ENCODE assay signal across 19 mouse cellular contexts in genomic region chr14:12592472-12593075, GRCm38 (mm10).
A peak's percentile ranks its signal among the peaks of the same experiment; 100 is the strongest.
DNase-seq lines count a peak whose midpoint lies in the region; ATAC-seq and TF ChIP-seq lines count a peak whose summit lies in the region.
"Had no signal": no experiment of that assay in that cellular context is flagged by ENCODE, and none has a peak within 500 bp of the region (broad histone marks: within the 10 kb centered on the region; RNA-seq: fewer than 3 reads in every experiment).

No protein-coding gene starts in this region.

- H3K36me3 ChIP-seq in hindbrain, postnatal 0 days (ENCODE audit: insufficient read depth, low read length), result no peaks in the 10 kb centered on the region
- H3K36me3 ChIP-seq in kidney, embryonic 16.5 days (ENCODE audit: insufficient read depth, low read length), result no peaks in the 10 kb centered on the region
- H3K36me3 ChIP-seq: embryonic facial prominence, embryonic 10.5 days; limb, embryonic 10.5 days; liver, embryonic 13.5 days had no signal

- no peak overlapping the region for H3K9ac ChIP-seq in hindbrain, postnatal 0 days (replicated peaks; ENCODE audit: low read length)
- no peak overlapping the region for H3K9ac ChIP-seq in kidney, embryonic 16.5 days (replicated peaks; ENCODE audit: low read length)
- H3K9ac ChIP-seq: liver, embryonic 13.5 days; neural tube, embryonic 13.5 days had no signal

- H3K9me3 ChIP-seq in hindbrain, postnatal 0 days (ENCODE audit: low read length), result no peaks in the 10 kb centered on the region
- no peaks in the 10 kb centered on the region for H3K9me3 ChIP-seq in kidney, embryonic 16.5 days (ENCODE audit: low read length)
- H3K9me3 ChIP-seq: embryonic facial prominence, embryonic 10.5 days; limb, embryonic 10.5 days; liver, embryonic 13.5 days; neural tube, embryonic 13.5 days had no signal

- H3K27ac ChIP-seq in layer of hippocampus, adult 2 months, result peak overlapping the region; percentile 28; the same call in 1 of the 2 replicates
- peak overlapping the region; percentile 36; the same call in 1 of the 2 replicates for H3K27ac ChIP-seq in hindbrain, postnatal 0 days
- H3K27ac ChIP-seq in kidney, embryonic 16.5 days (ENCODE audit: low read length), result no peak overlapping the region
- H3K27ac ChIP-seq: embryonic facial prominence, embryonic 10.5 days; limb, embryonic 10.5 days; liver, embryonic 13.5 days; neural tube, embryonic 13.5 days; stomach, postnatal 0 days had no signal

- no peaks in the 10 kb centered on the region for H3K27me3 ChIP-seq in hindbrain, postnatal 0 days (ENCODE audit: insufficient read depth, low read length)
- no peaks in the 10 kb centered on the region for H3K27me3 ChIP-seq in kidney, embryonic 16.5 days (ENCODE audit: insufficient read depth, low read length)
- H3K27me3 ChIP-seq: CH12.LX; liver, embryonic 13.5 days; neural tube, embryonic 13.5 days had no signal

- 38% methylated on average over 5 of the region's 5 CpGs for WGBS in hindbrain, postnatal 0 days
- 74% methylated on average over 5 of the region's 5 CpGs for WGBS in kidney, embryonic 16.5 days

- H3K4me2 ChIP-seq in hindbrain, postnatal 0 days (ENCODE audit: low read depth, low read length), result no peak overlapping the region
- H3K4me2 ChIP-seq in kidney, embryonic 16.5 days (replicated peaks; ENCODE audit: low read depth, low read length), result no peak overlapping the region
- H3K4me2 ChIP-seq: heart, embryonic 11.5 days; liver, embryonic 13.5 days; neural tube, embryonic 13.5 days had no signal

- H3K4me3 ChIP-seq in layer of hippocampus, adult 2 months, result no peak overlapping the region
- no peak overlapping the region for H3K4me3 ChIP-seq in hindbrain, postnatal 0 days (ENCODE audit: low read length)
- no peak overlapping the region for H3K4me3 ChIP-seq in kidney, embryonic 16.5 days (ENCODE audit: low read length)
- H3K4me3 ChIP-seq: embryonic facial prominence, embryonic 10.5 days; limb, embryonic 10.5 days; liver, embryonic 13.5 days; neural tube, embryonic 13.5 days had no signal

- DNase-seq in layer of hippocampus, adult 2 months (ENCODE audit: low spot score in 2 of 2), result peak; percentile 24 to 33
- DNase-seq in layer of hippocampus, postnatal 25 days (ENCODE audit: extremely low spot score in 1 of 2, low spot score in 1 of 2), result no peak
- peak; percentile 58 for DNase-seq in cerebellum, adult 8-10 months
- peak; percentile 73 for DNase-seq in hindbrain, postnatal 0 days (ENCODE audit: low spot score)
- no peak for DNase-seq in kidney, postnatal 14 days
- no peak for DNase-seq in urinary bladder, adult 18-20 months (ENCODE audit: low spot score in 2 of 2)
- DNase-seq: gastrocnemius, postnatal 14 days; kidney, adult 2 months; liver, embryonic 13.5 days; lung, postnatal 10 days; thymus, postnatal 4 days had no signal

- ATAC-seq in cerebellum, adult (ENCODE audit: insufficient number of reproducible peaks, low FRiP score, low TSS enrichment), result peak; percentile 77
- peak; percentile 46; the same call in 1 of the 2 replicates for ATAC-seq in hindbrain, postnatal 0 days
- no peak for ATAC-seq in kidney, embryonic 16.5 days (ENCODE audit: low FRiP score, low TSS enrichment)

- H3K4me1 ChIP-seq in hindbrain, postnatal 0 days (ENCODE audit: insufficient read depth, low read length), result 0 out of 2 replicates have a peak, but pooled peaks cover 5% of the 10 kb centered on the region
- no peaks in the 10 kb centered on the region for H3K4me1 ChIP-seq in kidney, embryonic 16.5 days (ENCODE audit: insufficient read depth, low read length)
- H3K4me1 ChIP-seq: embryonic facial prominence, embryonic 10.5 days; limb, embryonic 10.5 days; liver, embryonic 13.5 days; neural tube, embryonic 13.5 days had no signal

- no peak; the same call in 1 of the 2 replicates for TF ChIP-seq CTCF in layer of hippocampus, adult 2 months (conservative IDR thresholded peaks at IDR 0.05)
- 0 out of 2 replicates have a peak, but pooled peaks have one; percentile 6 for TF ChIP-seq CTCF in hindbrain, postnatal 0 days (IDR thresholded peaks at IDR 0.05; ENCODE audit: low read depth)

Comparison
In these comparisons a context has a peak if more than half of its experiments do, and no peak if none do; other contexts are left out.
1. DNase-seq: peak in layer of hippocampus, adult 2 months (2 of 2), cerebellum, adult 8-10 months (single experiment) and hindbrain, postnatal 0 days (single experiment); none in layer of hippocampus, postnatal 25 days (0 of 2), kidney, postnatal 14 days (single experiment) and urinary bladder, adult 18-20 months (0 of 2).